Mouse (Mus musculus): ENCODE measurements at regions not wholly inside any gene's neighbourhood (a gene's known extent, or its start where the extent isn't known, plus 50 kb on each side); places are given as distances from the start of the nearest gene placed in this dataset.

DNA sequence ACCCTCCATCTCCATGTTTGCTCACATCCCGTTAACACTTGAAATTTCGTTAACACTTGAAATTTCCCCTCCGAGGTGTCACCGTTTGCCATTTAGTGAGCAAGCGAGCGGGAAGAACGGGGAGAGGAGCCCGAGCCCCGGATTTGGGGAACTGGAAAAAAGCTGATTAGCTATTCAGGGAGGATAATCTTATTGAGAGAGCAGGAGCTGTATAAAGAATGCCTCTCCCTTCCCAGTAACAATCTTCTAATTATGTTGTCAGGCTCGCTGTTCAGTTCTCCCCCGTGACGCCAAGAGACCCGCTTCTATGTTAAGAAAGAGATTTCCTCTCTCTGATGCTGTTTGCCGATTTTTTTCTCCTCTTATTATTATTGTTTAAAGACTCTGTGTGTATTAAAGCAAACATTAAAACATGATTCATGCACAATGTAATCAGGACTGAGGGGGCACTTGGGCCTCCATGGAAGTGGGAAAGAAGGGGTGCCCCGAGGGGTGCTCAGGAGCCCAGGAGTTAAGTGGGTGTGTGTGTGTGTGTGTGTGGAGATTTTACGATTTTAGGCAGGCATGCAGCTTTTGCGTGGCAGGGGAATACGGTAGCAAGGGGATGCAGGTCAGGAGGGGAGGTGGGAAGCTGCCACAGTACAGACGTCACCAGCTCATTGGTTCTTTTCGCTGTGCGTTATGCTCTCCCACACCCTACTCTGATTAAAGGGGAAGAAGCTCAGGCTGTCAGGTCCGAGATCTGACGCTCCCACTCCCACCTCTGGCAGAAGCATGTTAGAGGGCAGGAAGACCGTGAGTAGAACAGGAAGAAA is 64.2 kb upstream of the A230072I06Rik start:
- no peaks in the 10 kb centered on the region for H3K9me3 ChIP-seq (replicated peaks)
- ATAC-seq (replicated peaks; ENCODE audit: low FRiP score), result no peak
- 41% methylated on average over 24 of the region's 24 CpGs for WGBS

DNA sequence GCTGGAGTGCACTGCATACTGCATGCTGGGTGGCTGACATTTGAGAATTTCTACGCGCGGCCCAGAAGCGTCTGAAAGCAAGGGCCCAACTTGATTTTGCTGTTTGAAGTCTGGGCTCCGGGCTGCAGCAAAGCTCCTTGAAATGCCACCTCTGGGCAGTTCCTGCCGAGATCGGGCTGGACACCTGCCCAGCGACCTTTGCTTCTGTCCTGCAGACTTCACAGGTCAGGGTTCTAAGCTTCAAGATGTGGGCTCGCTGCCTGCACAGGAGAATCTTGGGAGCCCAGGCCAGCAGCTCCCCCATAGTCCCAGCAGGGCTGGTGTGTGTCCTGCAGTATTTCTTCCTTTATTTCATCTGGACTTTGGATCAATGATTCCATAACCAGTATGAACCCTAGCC is 57.1 kb upstream of the A230072I06Rik start:
- Histone ChIP-seq H3K9ac (no peak overlapping the region), H3K36me3 (no peaks in the 10 kb centered on the region), H3K27ac (no peak overlapping the region), H3K4me3 (replicated peaks) (no peak overlapping the region), H3K27me3 (no peaks in the 10 kb centered on the region), H3K4me1 (no peaks in the 10 kb centered on the region), H3K9me3 (replicated peaks) (no peaks in the 10 kb centered on the region), H3K4me2 (no peak overlapping the region)
- 75% methylated on average over 9 of the region's 9 CpGs for WGBS
- ATAC-seq (replicated peaks; ENCODE audit: low FRiP score), result no peak

More for the DNA sequence above, 64.2 kb upstream of the A230072I06Rik start:
- no peaks in the 10 kb centered on the region for H3K36me3 ChIP-seq
- no peak overlapping the region for H3K4me3 ChIP-seq (replicated peaks)
- H3K27ac ChIP-seq, result no peak overlapping the region
- no peak overlapping the region for H3K4me2 ChIP-seq
- H3K9ac ChIP-seq, result no peak overlapping the region
- peaks cover 27% of the 10 kb centered on the region for H3K27me3 ChIP-seq
- no peaks in the 10 kb centered on the region for H3K4me1 ChIP-seq

DNA sequence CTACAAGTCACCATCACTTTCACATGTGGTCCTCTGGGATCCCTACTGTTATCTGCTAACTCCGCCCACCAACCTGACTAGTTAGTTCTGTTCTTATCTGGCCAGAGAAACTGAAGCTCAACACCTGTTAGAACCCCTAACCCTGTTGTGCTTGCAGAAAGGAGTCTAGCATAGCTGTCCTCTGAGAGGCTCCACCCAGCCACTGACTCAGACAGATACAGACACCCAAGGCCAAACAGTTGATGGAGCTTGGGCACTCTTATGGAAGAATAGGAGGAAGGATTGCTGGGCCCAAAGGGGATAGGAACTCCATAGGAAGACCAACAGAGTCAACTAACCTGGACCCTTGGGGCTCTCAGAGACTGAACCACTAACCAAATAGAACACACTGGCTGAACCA is 55.2 kb upstream of the A230072I06Rik start:
- Histone ChIP-seq H3K36me3 (no peaks in the 10 kb centered on the region), H3K9me3 (replicated peaks) (no peaks in the 10 kb centered on the region), H3K9ac (no peak overlapping the region), H3K4me1 (no peaks in the 10 kb centered on the region), H3K4me3 (replicated peaks) (no peak overlapping the region), H3K27me3 (no peaks in the 10 kb centered on the region), H3K4me2 (no peak overlapping the region), H3K27ac (no peak overlapping the region)
- no peak for ATAC-seq (replicated peaks; ENCODE audit: low FRiP score)
- 87% methylated on average over 1 of the region's 1 CpGs for WGBS

Measured in kidney, embryonic 15.5 days (tissue).